Mouse (Mus musculus) bone marrow macrophage, adult 2 months (primary cell): ENCODE measurements at regions not wholly inside any gene's neighbourhood (a gene's known extent, or its start where the extent isn't known, plus 50 kb on each side); places are given as distances from the start of the nearest gene placed in this dataset.

Experiments used
- CTCF ChIP-seq: IDR thresholded peaks from 2 replicates; pipeline ENCODE4 v1.5.1; 2012; ENCODE audit warnings: low read depth, mild to moderate bottlenecking, low read length, moderate library complexity
- POLR2A ChIP-seq: IDR thresholded peaks from 2 replicates; pipeline ENCODE4 v1.6.1; 2012; ENCODE audit warnings: mild to moderate bottlenecking, low read depth, low read length, borderline replicate concordance

DNA sequence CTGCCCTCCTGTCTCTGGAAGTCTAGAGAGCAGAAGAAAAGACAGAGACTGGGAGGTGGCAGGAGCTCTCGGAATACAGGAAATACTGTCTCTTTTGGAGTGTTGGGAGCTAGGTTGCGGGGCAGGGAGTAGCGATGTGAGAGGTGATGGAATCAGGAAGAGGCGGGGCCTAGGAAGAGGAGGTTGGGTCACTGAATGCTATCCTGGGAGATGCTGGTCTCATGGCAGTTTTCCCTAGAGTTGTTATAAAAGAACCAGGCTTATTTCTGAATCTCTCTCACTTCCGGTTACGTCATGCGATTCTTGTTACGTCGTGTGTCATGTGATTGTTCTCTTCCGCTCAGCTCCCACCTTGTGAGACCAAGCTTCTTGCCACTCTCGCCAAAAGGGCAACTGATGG lies 58.9 kb upstream of the Ralgapa2 start:
- TF ChIP-seq CTCF, result no peak
- no peak for TF ChIP-seq POLR2A
